In the genomic region with DNA sequence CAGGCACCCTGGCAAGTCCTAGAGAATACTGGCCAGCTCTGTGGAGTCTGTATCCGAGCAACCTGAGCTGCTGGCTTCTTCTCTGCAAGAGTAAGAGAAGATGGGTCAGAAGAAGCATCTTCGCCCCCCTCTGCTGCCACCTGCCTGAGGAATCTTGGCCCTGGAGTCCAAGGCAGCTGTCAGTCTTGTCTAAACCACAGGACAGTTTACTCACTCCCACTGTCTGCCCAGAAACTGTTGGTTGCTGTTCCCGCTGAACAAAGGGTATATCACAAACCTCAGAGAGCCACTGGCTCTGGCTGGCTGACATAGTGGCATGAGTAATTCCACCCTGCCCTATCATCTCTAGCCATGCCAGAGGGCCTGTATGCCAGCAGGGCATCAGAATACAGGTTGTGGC, we compare ENCODE assay signal across 25 mouse cellular contexts. TPM values are rescaled to one million over a fixed set of nuclear protein-coding genes. Genes with fewer than 3 reads are reported as not detected.
"Had no signal": no experiment of that assay in that cellular context is flagged by ENCODE, and none has a peak within 500 bp of the region (broad histone marks: within the 10 kb centered on the region; RNA-seq: fewer than 3 reads in every experiment).

No protein-coding gene starts in this region.

- H3K4me3 ChIP-seq: gastrocnemius, adult 2 months; heart, embryonic 10.5 days; heart, embryonic 12.5 days; hindbrain, embryonic 10.5 days; hindbrain, embryonic 12.5 days; intestine, embryonic 15.5 days; layer of hippocampus, adult 2 months; left cerebral cortex, adult 2 months; limb, embryonic 10.5 days; limb, embryonic 12.5 days; liver, embryonic 12.5 days had no signal

- H3K4me2 ChIP-seq: heart, embryonic 12.5 days; hindbrain, embryonic 12.5 days; hindbrain, embryonic 14.5 days; intestine, embryonic 15.5 days; limb, embryonic 12.5 days; liver, embryonic 12.5 days had no signal

- H3K27me3 ChIP-seq: hindbrain, embryonic 12.5 days; intestine, embryonic 15.5 days; limb, embryonic 12.5 days had no signal

- H3K36me3 ChIP-seq: heart, embryonic 10.5 days; heart, embryonic 12.5 days; intestine, embryonic 15.5 days; liver, embryonic 12.5 days had no signal

- H3K9me3 ChIP-seq: heart, embryonic 10.5 days; heart, embryonic 12.5 days; hindbrain, embryonic 10.5 days; hindbrain, embryonic 12.5 days; intestine, embryonic 15.5 days; limb, embryonic 10.5 days; limb, embryonic 12.5 days; liver, embryonic 12.5 days had no signal

- H3K4me1 ChIP-seq: heart, embryonic 10.5 days; heart, embryonic 12.5 days; hindbrain, embryonic 10.5 days; hindbrain, embryonic 12.5 days; intestine, embryonic 15.5 days; limb, embryonic 10.5 days; limb, embryonic 12.5 days; liver, embryonic 12.5 days had no signal

- ATAC-seq: hindbrain, embryonic 16.5 days; inflammation-experienced regulatory T-cells, adult 6 months; intestine, embryonic 15.5 days; intestine, postnatal 0 days; liver, embryonic 12.5 days had no signal

- H3K27ac ChIP-seq: gastrocnemius, adult 2 months; heart, embryonic 10.5 days; hindbrain, embryonic 10.5 days; hindbrain, embryonic 12.5 days; hindbrain, embryonic 14.5 days; intestine, embryonic 15.5 days; layer of hippocampus, adult 2 months; left cerebral cortex, adult 2 months; limb, embryonic 10.5 days; limb, embryonic 12.5 days; liver, embryonic 12.5 days had no signal

- H3K9ac ChIP-seq: heart, embryonic 12.5 days; hindbrain, embryonic 12.5 days; hindbrain, embryonic 14.5 days; intestine, embryonic 15.5 days; limb, embryonic 12.5 days; liver, embryonic 12.5 days had no signal

- DNase-seq: gastrocnemius, adult 2 months; gastrocnemius, postnatal 10 days; gastrocnemius, postnatal 25 days; heart, adult 18-20 months; heart, postnatal 10 days; heart, postnatal 4 days; kidney, adult 18-20 months; kidney, adult 8-10 months; kidney, postnatal 25 days; kidney, postnatal 4 days; liver had no signal

RNA-seq across cellular contexts. Expression of gene Mycl, which starts 48.2 kb away (rescaled TPM):
- polyA plus RNA-seq: inflammation-experienced regulatory T-cells, adult 6 months had no signal
